Mouse (Mus musculus): ENCODE data around the gene Kif22. TPM values are rescaled to one million over a fixed set of nuclear protein-coding genes. Genes with fewer than 3 reads are reported as not detected.

Gene Kif22
- total and polyA plus RNA-seq, 3 experiments, result 0.39 to 0.84 (median 0.65) TPM

GRCm38 (mm10) chr7:127082271-127082670, 40.0 kb upstream of the Kif22 start:
- Histone ChIP-seq H3K79me2 (replicated peaks; ENCODE audit: control insufficient read depth, insufficient read depth, low read length) (no peaks in the 10 kb centered on the region), H3K36me3 (ENCODE audit: control insufficient read depth, insufficient read depth, low read length) (no peaks in the 10 kb centered on the region), H3K9ac (ENCODE audit: low read depth, low read length) (no peak overlapping the region), H3K27me3 (ENCODE audit: control insufficient read depth, insufficient read depth, low read length) (no peaks in the 10 kb centered on the region), H3K27ac (no peak overlapping the region), H3K4me1 (ENCODE audit: control insufficient read depth, insufficient read depth, low read length) (no peaks in the 10 kb centered on the region), H3K4me3 (no peak overlapping the region)
- no peak for DNase-seq
- WGBS, result 55% methylated on average over 8 of the region's 8 CpGs
- TF ChIP-seq POLR2A (IDR thresholded peaks at IDR 0.05; ENCODE audit: insufficient read depth, low read depth, low read length) (no peak), EP300 (IDR thresholded peaks at IDR 0.05; ENCODE audit: insufficient read depth, low read depth, low read length) (no peak), CTCF (IDR thresholded peaks at IDR 0.05) (no peak)
- intact Hi-C loops (cut with DNase I), result no loop called here

GRCm38 (mm10) chr7:127080045-127080444, 37.8 kb upstream of the Kif22 start:
- Histone ChIP-seq H3K36me3 (ENCODE audit: control insufficient read depth, insufficient read depth, low read length) (no peaks in the 10 kb centered on the region), H3K4me1 (ENCODE audit: control insufficient read depth, insufficient read depth, low read length) (no peaks in the 10 kb centered on the region), H3K4me3 (no peak overlapping the region), H3K27me3 (ENCODE audit: control insufficient read depth, insufficient read depth, low read length) (no peaks in the 10 kb centered on the region), H3K79me2 (replicated peaks; ENCODE audit: control insufficient read depth, insufficient read depth, low read length) (no peaks in the 10 kb centered on the region), H3K9ac (ENCODE audit: low read depth, low read length) (no peak overlapping the region), H3K27ac (no peak overlapping the region)
- no peak for DNase-seq
- TF ChIP-seq CTCF (IDR thresholded peaks at IDR 0.05), result no peak
- no peak for TF ChIP-seq EP300 (IDR thresholded peaks at IDR 0.05; ENCODE audit: insufficient read depth, low read depth, low read length)
- TF ChIP-seq POLR2A (IDR thresholded peaks at IDR 0.05; ENCODE audit: insufficient read depth, low read depth, low read length), result no peak
- 40% methylated on average over 3 of the region's 3 CpGs for WGBS
- intact Hi-C loops (cut with DNase I), result no loop called here

- Histone ChIP-seq H3K27ac (no peak overlapping the region), H3K36me3 (ENCODE audit: control insufficient read depth, insufficient read depth, low read length) (no peaks in the 10 kb centered on the region), H3K4me3 (no peak overlapping the region), H3K79me2 (replicated peaks; ENCODE audit: control insufficient read depth, insufficient read depth, low read length) (no peaks in the 10 kb centered on the region), H3K27me3 (ENCODE audit: control insufficient read depth, insufficient read depth, low read length) (no peaks in the 10 kb centered on the region), H3K4me1 (ENCODE audit: control insufficient read depth, insufficient read depth, low read length) (no peaks in the 10 kb centered on the region), H3K9ac (ENCODE audit: low read depth, low read length) (no peak overlapping the region)
- no peak for TF ChIP-seq EP300 (IDR thresholded peaks at IDR 0.05; ENCODE audit: insufficient read depth, low read depth, low read length)
- TF ChIP-seq CTCF (IDR thresholded peaks at IDR 0.05), result no peak
- TF ChIP-seq POLR2A (IDR thresholded peaks at IDR 0.05; ENCODE audit: insufficient read depth, low read depth, low read length), result no peak
- WGBS, result 88% methylated on average over 3 of the region's 3 CpGs
- intact Hi-C loops (cut with DNase I), result no loop called here
- DNase-seq, result no peak
Measured at GRCm38 (mm10) chr7:127077692-127078091, 35.4 kb upstream of the Kif22 start.

GRCm38 (mm10) chr7:127076188-127076587, 33.9 kb upstream of the Kif22 start:
- Histone ChIP-seq H3K27ac (no peak overlapping the region), H3K27me3 (ENCODE audit: control insufficient read depth, insufficient read depth, low read length) (no peaks in the 10 kb centered on the region), H3K4me1 (ENCODE audit: control insufficient read depth, insufficient read depth, low read length) (no peaks in the 10 kb centered on the region), H3K9ac (ENCODE audit: low read depth, low read length) (no peak overlapping the region), H3K79me2 (replicated peaks; ENCODE audit: control insufficient read depth, insufficient read depth, low read length) (no peaks in the 10 kb centered on the region), H3K36me3 (ENCODE audit: control insufficient read depth, insufficient read depth, low read length) (no peaks in the 10 kb centered on the region), H3K4me3 (no peak overlapping the region)
- TF ChIP-seq POLR2A (IDR thresholded peaks at IDR 0.05; ENCODE audit: insufficient read depth, low read depth, low read length) (no peak), CTCF (IDR thresholded peaks at IDR 0.05) (no peak), EP300 (IDR thresholded peaks at IDR 0.05; ENCODE audit: insufficient read depth, low read depth, low read length) (no peak)
- WGBS, result 78% methylated on average over 5 of the region's 5 CpGs
- intact Hi-C loops (cut with DNase I), result no loop called here
- DNase-seq, result no peak

- intact Hi-C loops (cut with DNase I), result no loop called here
- TF ChIP-seq CTCF (IDR thresholded peaks at IDR 0.05) (no peak), EP300 (IDR thresholded peaks at IDR 0.05; ENCODE audit: insufficient read depth, low read depth, low read length) (no peak), POLR2A (IDR thresholded peaks at IDR 0.05; ENCODE audit: insufficient read depth, low read depth, low read length) (no peak)
- Histone ChIP-seq H3K79me2 (replicated peaks; ENCODE audit: control insufficient read depth, insufficient read depth, low read length) (no peaks in the 10 kb centered on the region), H3K4me1 (ENCODE audit: control insufficient read depth, insufficient read depth, low read length) (no peaks in the 10 kb centered on the region), H3K27me3 (ENCODE audit: control insufficient read depth, insufficient read depth, low read length) (no peaks in the 10 kb centered on the region), H3K9ac (ENCODE audit: low read depth, low read length) (no peak overlapping the region), H3K36me3 (ENCODE audit: control insufficient read depth, insufficient read depth, low read length) (no peaks in the 10 kb centered on the region), H3K27ac (no peak overlapping the region), H3K4me3 (no peak overlapping the region)
- no peak for DNase-seq
- 65% methylated on average over 4 of the region's 4 CpGs for WGBS
Measured at GRCm38 (mm10) chr7:127073221-127073620, 30.9 kb upstream of the Kif22 start.

- no peaks in the 10 kb centered on the region for H3K4me1 ChIP-seq (ENCODE audit: control insufficient read depth, insufficient read depth, low read length)
- H3K4me3 ChIP-seq, result no peak overlapping the region
- intact Hi-C loops (cut with DNase I), result no loop called here
- WGBS, result 75% methylated on average over 4 of the region's 4 CpGs
- H3K79me2 ChIP-seq (replicated peaks; ENCODE audit: control insufficient read depth, insufficient read depth, low read length), result no peaks in the 10 kb centered on the region
- H3K9ac ChIP-seq (ENCODE audit: low read depth, low read length), result no peak overlapping the region
- no peaks in the 10 kb centered on the region for H3K27me3 ChIP-seq (ENCODE audit: control insufficient read depth, insufficient read depth, low read length)
- TF ChIP-seq POLR2A (IDR thresholded peaks at IDR 0.05; ENCODE audit: insufficient read depth, low read depth, low read length) (no peak), CTCF (IDR thresholded peaks at IDR 0.05) (no peak), EP300 (IDR thresholded peaks at IDR 0.05; ENCODE audit: insufficient read depth, low read depth, low read length) (no peak)
- H3K36me3 ChIP-seq (ENCODE audit: control insufficient read depth, insufficient read depth, low read length), result no peaks in the 10 kb centered on the region
- no peak for DNase-seq
- no peak overlapping the region for H3K27ac ChIP-seq
Measured at GRCm38 (mm10) chr7:127070871-127071413, 28.7 kb upstream of the Kif22 start.

Data from heart, adult 2 months (tissue).